Mouse (Mus musculus) kidney, postnatal 25 days (tissue): ENCODE data around the gene Olfr473.
"Not testable (repeated sequence)": the region's sequence is repeated elsewhere in the genome, so short reads cannot be mapped to it uniquely, and the experiment has no call there.

Source experiments
- DNase-seq, 2 experiments: peaks; one replicate each; pipeline ENCODE4 v3.0.0; 2021; ENCODE audit warnings: mixed read lengths in 2 of 2

Olfr473 gene

DNA sequence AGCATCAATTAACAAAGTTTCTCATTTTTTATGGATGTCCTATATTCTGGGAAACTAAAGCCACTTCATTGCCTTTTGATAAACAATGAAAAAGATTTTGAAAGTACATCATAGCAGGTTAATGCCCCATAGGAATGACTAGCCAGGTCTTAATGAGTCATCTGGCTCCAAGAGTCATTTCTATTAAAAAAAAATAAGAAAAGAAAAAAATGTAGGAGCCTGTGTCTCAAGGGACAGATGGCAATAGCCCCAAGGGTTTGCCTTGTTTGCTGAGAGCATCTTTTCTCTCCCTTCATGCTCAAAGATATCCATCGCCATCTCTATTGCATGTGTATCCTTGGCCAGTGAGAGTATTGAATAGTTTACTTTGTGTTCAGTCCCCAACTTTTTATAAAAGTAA lies at the start of gene Olfr473:
Olfr473 (plus strand) TSS at position 301 of the 400 bp plus-strand sequence.
- DNase-seq: no peak

DNA sequence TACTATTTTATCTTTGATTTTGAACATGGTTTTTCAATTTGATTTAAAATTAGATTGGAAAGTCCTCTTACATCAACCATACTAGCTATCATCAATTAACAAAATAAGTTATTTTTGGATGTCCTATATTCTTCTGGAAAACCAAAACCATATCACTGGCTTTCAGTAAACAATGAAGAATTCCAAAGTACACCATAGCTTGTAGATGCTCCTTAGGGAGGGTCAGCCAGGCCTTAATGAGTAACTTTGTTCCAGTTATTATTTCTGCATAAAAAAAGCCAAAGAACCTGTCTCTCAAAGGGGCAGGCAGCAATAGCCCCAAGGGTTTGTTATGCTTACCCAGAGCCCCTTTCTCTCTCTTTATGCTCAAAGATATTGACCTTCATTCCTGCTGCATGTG lies 32.6 kb upstream of the Olfr473 start, which contains the start of gene Olfr472:
Olfr472 (plus strand) TSS at position 301 of the 400 bp plus-strand sequence.
- no peak for DNase-seq

DNA sequence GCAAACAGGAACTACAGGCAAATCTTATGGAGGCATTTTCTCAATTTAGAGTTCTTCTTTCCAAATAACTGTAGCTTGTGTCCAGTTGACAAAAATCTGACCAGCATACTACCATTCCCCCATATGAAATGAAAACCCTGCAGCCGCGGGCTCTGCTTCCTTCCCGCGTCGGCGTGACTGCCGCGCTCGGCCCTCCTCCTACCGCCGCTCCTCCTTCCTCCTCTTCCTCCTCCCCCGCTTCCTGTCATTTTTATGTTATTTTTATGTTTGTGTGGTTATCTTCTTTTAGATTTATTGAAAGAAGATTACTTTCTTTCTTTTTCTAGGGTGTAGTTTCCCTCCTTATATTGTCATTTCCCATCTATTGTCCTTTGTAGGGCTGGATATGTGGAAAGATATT lies 22.3 kb downstream of the Olfr473 start:
- not testable (repeated sequence) for DNase-seq

DNA sequence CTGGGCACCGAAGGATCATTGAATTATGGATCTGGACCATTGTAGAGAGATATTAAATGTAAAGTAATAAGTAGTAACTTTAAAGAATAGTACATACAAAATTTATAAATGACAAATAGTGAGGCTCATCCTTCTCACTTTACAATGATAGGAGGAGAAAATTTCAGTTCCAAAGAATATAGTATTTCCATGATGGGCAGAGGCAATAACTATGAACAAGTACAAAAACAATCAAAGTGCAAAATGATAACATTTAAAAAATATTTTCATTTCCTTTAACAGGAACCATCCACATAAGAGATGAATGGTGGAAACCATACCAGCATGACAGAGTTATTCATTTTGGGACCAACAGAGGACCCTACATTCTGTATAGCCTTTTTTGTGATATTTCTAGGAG lies 24.1 kb downstream of the Olfr473 start, which contains the start of gene Olfr474:
Olfr474 (plus strand) TSS at position 301 of the 400 bp plus-strand sequence.
- no peak for DNase-seq

DNA sequence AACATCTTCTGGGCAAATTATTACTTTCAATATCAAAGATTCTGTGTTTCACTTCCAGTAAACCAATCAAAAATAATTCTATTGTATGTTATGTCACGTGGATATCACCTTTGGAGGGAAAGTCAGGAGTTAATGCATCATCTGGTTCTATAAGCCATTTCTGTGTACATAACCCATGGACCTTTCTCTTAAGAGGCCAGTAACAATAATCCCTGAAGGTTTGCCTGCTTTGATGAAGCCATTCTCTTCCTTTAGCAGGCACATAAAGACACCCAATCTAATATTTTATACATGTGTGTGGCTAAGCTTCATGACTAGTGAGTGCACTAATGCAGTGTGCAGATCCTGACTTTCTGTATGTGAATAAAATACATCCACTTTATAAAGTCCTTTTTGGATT lies 34.3 kb downstream of the Olfr473 start, which contains the start of gene Olfr476:
Olfr476 (plus strand) TSS at position 301 of the 400 bp plus-strand sequence.
- no peak for DNase-seq
